Mouse (Mus musculus): ENCODE data around the gene Slc39a5.

DNA sequence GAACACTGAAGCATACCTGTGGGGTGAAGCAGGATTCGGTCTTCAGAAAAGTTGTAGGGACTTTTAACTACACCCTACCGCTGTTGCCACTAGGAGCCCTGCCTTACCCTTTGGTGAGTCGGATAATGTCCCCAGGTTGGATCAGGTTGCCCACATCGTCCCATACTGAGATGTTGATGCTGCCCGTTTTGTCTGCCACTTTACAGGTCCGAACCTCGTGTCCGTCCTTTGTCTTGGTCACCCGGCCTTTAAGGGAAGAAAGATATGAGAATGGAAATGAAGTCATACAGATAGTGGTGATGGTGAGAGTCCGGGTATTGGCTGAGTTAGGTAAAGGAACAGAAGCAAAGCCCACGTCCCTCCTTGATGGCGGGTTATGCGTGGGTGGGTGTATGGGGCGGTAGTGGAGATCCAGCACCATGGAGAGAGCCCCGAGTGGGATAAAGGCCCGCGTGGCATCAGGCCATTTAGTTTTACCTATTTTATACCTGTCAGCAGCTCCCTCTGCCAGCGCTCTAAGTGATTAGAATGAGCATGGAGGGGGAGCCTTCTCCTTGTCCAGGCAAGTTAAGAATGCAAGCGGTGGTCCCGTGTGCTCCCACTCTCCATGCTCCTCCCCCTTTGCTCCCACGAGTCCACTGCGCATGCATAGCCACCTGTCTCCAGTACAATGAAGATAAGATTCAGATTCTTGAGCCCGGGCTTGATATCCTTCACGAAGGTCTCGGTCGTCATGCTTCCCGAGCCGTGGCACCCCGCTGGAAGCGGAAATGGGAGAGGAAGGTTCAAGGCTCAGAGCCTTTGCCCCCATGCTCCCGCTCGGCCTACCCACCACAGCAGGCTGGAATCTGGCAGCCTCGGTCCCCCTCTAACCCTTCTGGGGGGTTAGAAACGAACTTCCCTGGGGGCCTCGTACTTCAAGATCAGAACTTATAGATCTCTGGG is 7.8 kb upstream of the Slc39a5 start:
- TF ChIP-seq CTCF (IDR thresholded peaks at IDR 0.05; ENCODE audit: extremely low read depth, insufficient read length, insufficient replicate concordance, low read depth, low read length) (no peak), POLR2A (IDR thresholded peaks at IDR 0.05; ENCODE audit: low read depth, low read length) (no peak)
